Mouse (Mus musculus): ENCODE measurements around the gene 2200002J24Rik. TPM values are rescaled to one million over a fixed set of nuclear protein-coding genes. Genes with fewer than 3 reads are reported as not detected.

2200002J24Rik gene
- polyA plus RNA-seq, 1 experiment = 0.82 TPM

DNA sequence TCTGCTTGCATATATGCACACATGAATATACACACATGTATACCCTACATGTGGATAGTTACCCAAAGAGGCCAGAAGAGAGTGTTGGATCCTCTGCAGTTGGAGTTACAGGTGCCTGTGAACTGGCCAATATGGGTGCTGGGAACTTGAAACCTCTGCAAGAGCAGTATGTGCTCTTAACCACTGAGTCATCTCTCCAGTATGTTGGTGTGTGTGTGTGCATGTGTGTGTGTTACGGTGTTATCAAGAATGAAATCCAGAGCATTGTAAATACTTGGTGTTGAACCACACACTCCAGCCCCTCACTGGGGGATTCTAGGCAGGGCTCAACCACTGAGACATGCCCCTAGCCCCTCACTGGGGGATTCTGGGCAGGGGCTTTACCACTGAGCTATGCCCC is 8.7 kb downstream of the 2200002J24Rik start:
- 100% methylated on average over 1 of the region's 1 CpGs for WGBS
- no peaks in the 10 kb centered on the region for H3K4me1 ChIP-seq (replicated peaks; ENCODE audit: control insufficient read depth, insufficient read depth, low read length)
- no peak for TF ChIP-seq POLR2A (IDR thresholded peaks at IDR 0.05; ENCODE audit: control insufficient read depth, extremely low read depth, insufficient read depth, low read length, poor library complexity)
- no peak for TF ChIP-seq CTCF (IDR thresholded peaks at IDR 0.05; ENCODE audit: borderline replicate concordance, control insufficient read depth, extremely low read depth, insufficient read depth, low read length, poor library complexity)
- H3K27ac ChIP-seq (ENCODE audit: control insufficient read depth, insufficient read depth, low read length) = no peak overlapping the region
- no peak overlapping the region for H3K4me3 ChIP-seq (ENCODE audit: control insufficient read depth, insufficient read depth, low read length)
- H3K27me3 ChIP-seq (ENCODE audit: control insufficient read depth, insufficient read depth, low read length) = no peaks in the 10 kb centered on the region
- H3K36me3 ChIP-seq (ENCODE audit: control insufficient read depth, insufficient read depth, low read length) = no peaks in the 10 kb centered on the region
- DNase-seq = no peak

GRCm38 (mm10) chr7:30711942-30712341 is 13.2 kb downstream of the 2200002J24Rik start, which contains the start of gene Atp4a:
Atp4a (plus strand) TSS chr7:30712209.
- H3K36me3 ChIP-seq (ENCODE audit: control insufficient read depth, insufficient read depth, low read length) = no peaks in the 10 kb centered on the region
- H3K4me1 ChIP-seq (replicated peaks; ENCODE audit: control insufficient read depth, insufficient read depth, low read length) = peaks cover 3% of the 10 kb centered on the region
- H3K27ac ChIP-seq (ENCODE audit: control insufficient read depth, insufficient read depth, low read length) = no peak within 1 kb of the TSS
- TF ChIP-seq CTCF (IDR thresholded peaks at IDR 0.05; ENCODE audit: borderline replicate concordance, control insufficient read depth, extremely low read depth, insufficient read depth, low read length, poor library complexity) (no peak), POLR2A (IDR thresholded peaks at IDR 0.05; ENCODE audit: control insufficient read depth, extremely low read depth, insufficient read depth, low read length, poor library complexity) (no peak)
- no peak for DNase-seq
- 83% methylated on average over 3 of the region's 3 CpGs for WGBS
- no peaks in the 10 kb centered on the region; the same call in 1 of the 2 replicates for H3K27me3 ChIP-seq (ENCODE audit: control insufficient read depth, insufficient read depth, low read length)
- H3K4me3 ChIP-seq (ENCODE audit: control insufficient read depth, insufficient read depth, low read length) = no peak within 1 kb of the TSS

GRCm38 (mm10) chr7:30717006-30717715 is 18.4 kb downstream of the 2200002J24Rik start:
- no peaks in the 10 kb centered on the region for H3K36me3 ChIP-seq (ENCODE audit: control insufficient read depth, insufficient read depth, low read length)
- H3K27me3 ChIP-seq (ENCODE audit: control insufficient read depth, insufficient read depth, low read length) = no peaks in the 10 kb centered on the region; the same call in 1 of the 2 replicates
- DNase-seq = peak; percentile 57
- H3K27ac ChIP-seq (ENCODE audit: control insufficient read depth, insufficient read depth, low read length) = no peak overlapping the region
- peaks cover 11% of the 10 kb centered on the region for H3K4me1 ChIP-seq (replicated peaks; ENCODE audit: control insufficient read depth, insufficient read depth, low read length)
- no peak for TF ChIP-seq POLR2A (IDR thresholded peaks at IDR 0.05; ENCODE audit: control insufficient read depth, extremely low read depth, insufficient read depth, low read length, poor library complexity)
- no peak for TF ChIP-seq CTCF (IDR thresholded peaks at IDR 0.05; ENCODE audit: borderline replicate concordance, control insufficient read depth, extremely low read depth, insufficient read depth, low read length, poor library complexity)
- H3K4me3 ChIP-seq (ENCODE audit: control insufficient read depth, insufficient read depth, low read length) = peak overlapping the region; percentile 16
- 5% methylated on average over 43 of the region's 43 CpGs for WGBS

- Histone ChIP-seq H3K4me3 (ENCODE audit: control insufficient read depth, insufficient read depth, low read length) (no peak overlapping the region), H3K27ac (ENCODE audit: control insufficient read depth, insufficient read depth, low read length) (no peak overlapping the region), H3K4me1 (replicated peaks; ENCODE audit: control insufficient read depth, insufficient read depth, low read length) (peaks cover 11% of the 10 kb centered on the region), H3K36me3 (ENCODE audit: control insufficient read depth, insufficient read depth, low read length) (no peaks in the 10 kb centered on the region), H3K27me3 (ENCODE audit: control insufficient read depth, insufficient read depth, low read length) (no peaks in the 10 kb centered on the region; the same call in 1 of the 2 replicates)
- no peak for DNase-seq
- TF ChIP-seq CTCF (IDR thresholded peaks at IDR 0.05; ENCODE audit: borderline replicate concordance, control insufficient read depth, extremely low read depth, insufficient read depth, low read length, poor library complexity) (no peak), POLR2A (IDR thresholded peaks at IDR 0.05; ENCODE audit: control insufficient read depth, extremely low read depth, insufficient read depth, low read length, poor library complexity) (0 out of 2 replicates have a peak, but pooled peaks have one; percentile 28)
- 33% methylated on average over 14 of the region's 14 CpGs for WGBS
Observed at GRCm38 (mm10) chr7:30717716-30718046, 19.0 kb downstream of the 2200002J24Rik start.

DNA sequence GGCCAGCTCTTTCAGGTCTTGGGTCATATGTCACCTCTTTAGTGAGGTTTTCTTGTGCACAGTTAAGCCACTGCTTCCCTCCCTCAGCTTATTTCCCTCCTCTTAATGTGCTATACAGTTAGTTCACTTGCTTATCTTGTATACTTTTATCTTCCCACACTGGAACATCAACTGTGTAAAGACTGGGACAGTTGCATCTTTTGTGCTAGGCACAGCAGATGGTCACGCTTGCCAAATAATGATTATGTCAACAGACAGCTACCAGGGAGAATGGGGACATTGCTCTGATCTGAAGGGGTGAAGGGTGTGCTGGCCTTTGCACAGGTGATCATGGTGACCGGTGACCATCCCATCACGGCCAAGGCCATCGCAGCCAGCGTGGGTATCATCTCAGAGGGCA is 20.9 kb downstream of the 2200002J24Rik start:
- TF ChIP-seq CTCF (IDR thresholded peaks at IDR 0.05; ENCODE audit: borderline replicate concordance, control insufficient read depth, extremely low read depth, insufficient read depth, low read length, poor library complexity) (no peak), POLR2A (IDR thresholded peaks at IDR 0.05; ENCODE audit: control insufficient read depth, extremely low read depth, insufficient read depth, low read length, poor library complexity) (no peak)
- 92% methylated on average over 5 of the region's 5 CpGs for WGBS
- no peak for DNase-seq
- H3K27me3 ChIP-seq (ENCODE audit: control insufficient read depth, insufficient read depth, low read length) = no peaks in the 10 kb centered on the region; the same call in 1 of the 2 replicates
- H3K36me3 ChIP-seq (ENCODE audit: control insufficient read depth, insufficient read depth, low read length) = no peaks in the 10 kb centered on the region
- no peak overlapping the region for H3K27ac ChIP-seq (ENCODE audit: control insufficient read depth, insufficient read depth, low read length)
- no peak overlapping the region for H3K4me3 ChIP-seq (ENCODE audit: control insufficient read depth, insufficient read depth, low read length)
- peaks cover 11% of the 10 kb centered on the region for H3K4me1 ChIP-seq (replicated peaks; ENCODE audit: control insufficient read depth, insufficient read depth, low read length)

DNA sequence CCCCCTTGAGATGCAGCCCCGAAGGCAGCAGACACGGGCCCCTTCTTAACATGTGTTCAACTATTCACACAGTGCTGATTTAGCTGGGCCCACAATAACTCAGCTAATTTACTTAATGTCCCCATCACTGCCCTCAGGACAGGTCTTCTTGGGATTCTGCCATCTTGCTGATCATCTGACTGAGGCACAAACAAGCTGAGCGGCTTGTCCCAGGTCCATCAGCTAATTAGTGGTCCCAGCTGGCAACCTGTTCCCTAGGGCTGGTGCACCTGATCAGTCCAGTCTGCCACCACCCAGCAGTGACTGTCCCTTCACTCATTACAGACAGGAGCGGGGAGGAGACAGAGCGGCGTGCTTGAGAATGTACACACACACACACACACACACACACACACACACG is 22.6 kb downstream of the 2200002J24Rik start:
- Histone ChIP-seq H3K36me3 (ENCODE audit: control insufficient read depth, insufficient read depth, low read length) (no peaks in the 10 kb centered on the region), H3K27me3 (ENCODE audit: control insufficient read depth, insufficient read depth, low read length) (no peaks in the 10 kb centered on the region; the same call in 1 of the 2 replicates), H3K4me3 (ENCODE audit: control insufficient read depth, insufficient read depth, low read length) (no peak overlapping the region), H3K27ac (ENCODE audit: control insufficient read depth, insufficient read depth, low read length) (no peak overlapping the region), H3K4me1 (replicated peaks; ENCODE audit: control insufficient read depth, insufficient read depth, low read length) (peaks cover 11% of the 10 kb centered on the region)
- no peak for TF ChIP-seq CTCF (IDR thresholded peaks at IDR 0.05; ENCODE audit: borderline replicate concordance, control insufficient read depth, extremely low read depth, insufficient read depth, low read length, poor library complexity)
- no peak for TF ChIP-seq POLR2A (IDR thresholded peaks at IDR 0.05; ENCODE audit: control insufficient read depth, extremely low read depth, insufficient read depth, low read length, poor library complexity)
- DNase-seq = no peak
- 93% methylated on average over 7 of the region's 7 CpGs for WGBS

All from thymus, adult 2 months (tissue).